Mouse (Mus musculus) kidney, postnatal 10 days (tissue): ENCODE data around the gene Scyl1.

ENCODE experiments used
- DNase-seq: peaks from one replicate; pipeline ENCODE4 v3.0.0; 2021; ENCODE audit warnings: mixed read lengths

The Scyl1 gene

GRCm38 (mm10) chr19:5715793-5716688, 55.2 kb downstream of the Scyl1 start:
- DNase-seq, result peak; percentile 68

DNA sequence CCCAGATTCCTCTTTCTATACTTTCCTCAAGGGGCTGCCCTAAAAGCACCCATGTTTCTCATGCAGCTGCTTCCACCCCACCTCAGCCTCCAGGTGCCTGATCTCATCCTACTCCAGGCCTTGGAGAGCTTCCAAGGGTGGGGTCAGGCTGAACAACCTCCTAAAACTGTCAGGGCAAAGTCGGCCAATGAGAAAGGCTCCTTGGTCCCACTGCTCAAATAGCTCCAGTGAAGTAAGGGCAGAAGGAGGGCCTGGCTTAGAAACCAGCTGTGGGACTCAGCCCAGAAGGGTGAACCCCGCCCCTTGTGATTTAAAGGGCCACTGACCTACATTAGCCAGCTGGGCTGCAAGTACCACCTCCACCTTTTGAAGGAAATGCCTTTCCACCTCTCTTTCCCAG, 57.5 kb downstream of the Scyl1 start:
- peak; percentile 80 for DNase-seq

GRCm38 (mm10) chr19:5713255-5713654, 58.0 kb downstream of the Scyl1 start:
- no peak for DNase-seq

GRCm38 (mm10) chr19:5711907-5712460, 59.2 kb downstream of the Scyl1 start:
- no peak for DNase-seq

DNA sequence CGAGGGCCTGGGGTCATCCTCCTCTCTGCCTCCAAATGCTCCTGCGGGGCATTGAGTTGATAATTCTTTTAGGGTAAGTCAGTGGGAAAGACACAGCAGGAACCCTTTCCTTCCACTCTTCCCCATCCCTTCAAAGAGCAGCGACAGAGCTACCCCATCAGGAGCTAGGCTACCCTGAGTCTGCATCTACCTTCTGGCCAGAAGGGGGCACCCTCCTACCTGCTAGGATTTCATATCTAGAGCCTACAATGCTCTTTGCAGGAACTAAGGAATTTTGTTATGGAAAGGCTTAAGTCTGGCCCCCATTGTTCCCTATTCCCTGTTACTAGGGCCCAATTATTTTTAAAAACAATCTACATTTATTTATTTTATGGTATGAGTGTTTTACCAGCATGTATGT, 60.0 kb downstream of the Scyl1 start:
- DNase-seq, result peak; percentile 90

GRCm38 (mm10) chr19:5710581-5710980, 60.6 kb downstream of the Scyl1 start:
- no peak for DNase-seq

DNA sequence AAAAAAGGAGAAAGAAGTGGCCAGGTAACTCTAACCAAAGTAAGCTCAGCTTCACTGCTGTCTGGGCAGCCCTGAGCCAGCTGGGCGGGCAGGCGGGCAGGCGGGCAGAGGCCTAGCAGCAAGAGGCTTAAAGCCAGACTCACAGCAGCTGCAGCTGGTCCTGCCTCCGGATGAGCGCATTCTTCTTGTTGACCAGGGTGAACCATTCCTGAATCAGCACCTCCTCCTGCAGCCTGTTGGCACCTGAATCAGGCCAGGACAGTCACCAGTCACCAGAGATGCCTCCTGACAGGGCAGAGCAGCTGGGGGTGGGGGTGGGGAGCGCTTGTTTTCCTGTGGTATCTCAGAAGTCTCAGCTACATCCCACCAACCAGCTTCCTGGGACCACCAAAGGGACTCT, 61.2 kb downstream of the Scyl1 start:
- no peak for DNase-seq
